Mouse (Mus musculus): ENCODE data around the gene Phf5a.

Phf5a gene

DNA sequence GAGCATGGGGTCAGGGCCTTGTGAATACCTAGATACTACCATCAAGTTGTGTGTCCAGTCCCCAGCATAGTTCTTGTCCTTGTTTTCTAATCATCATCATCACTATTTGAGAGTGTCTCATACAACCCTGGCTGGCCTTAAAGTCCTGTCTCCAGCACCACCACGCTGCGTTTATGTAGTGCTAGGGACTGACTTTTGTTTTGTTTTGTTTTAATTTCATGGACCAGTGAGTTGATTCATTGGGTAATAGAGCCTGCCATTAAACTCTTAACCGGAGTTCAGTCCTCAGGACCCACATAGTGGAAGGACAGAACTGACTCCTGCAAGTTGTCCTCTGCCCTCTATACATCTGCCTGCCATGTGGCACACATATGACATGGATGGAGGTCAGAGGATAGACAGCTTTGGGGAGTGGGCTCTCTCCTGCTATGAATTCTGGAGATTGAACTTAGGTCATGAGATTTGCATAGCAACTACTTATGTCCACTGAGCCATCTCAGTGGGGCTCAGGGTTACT lies 13.8 kb upstream of the Phf5a start:
- no peak for DNase-seq (ENCODE audit: low read depth)

DNA sequence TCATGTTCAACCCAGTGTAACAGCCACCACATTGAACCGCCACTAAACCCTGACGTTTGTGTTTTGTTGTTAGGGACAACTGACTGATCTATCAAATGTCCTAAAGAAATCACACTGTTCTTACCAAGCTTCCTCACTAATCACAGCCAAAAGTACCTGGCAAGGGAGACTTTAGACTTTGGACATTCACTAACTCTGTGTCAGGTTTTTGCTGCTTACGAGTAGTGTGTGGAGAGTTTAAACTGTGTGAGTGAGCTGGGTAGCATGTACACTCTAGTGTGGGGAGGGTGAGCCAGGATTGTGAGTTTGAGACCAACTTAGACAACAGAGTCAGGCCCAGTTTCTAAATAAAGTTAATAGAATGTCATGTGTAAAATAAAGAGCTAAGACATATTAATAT lies 10.6 kb upstream of the Phf5a start:
- DNase-seq (ENCODE audit: low read depth): no peak

DNA sequence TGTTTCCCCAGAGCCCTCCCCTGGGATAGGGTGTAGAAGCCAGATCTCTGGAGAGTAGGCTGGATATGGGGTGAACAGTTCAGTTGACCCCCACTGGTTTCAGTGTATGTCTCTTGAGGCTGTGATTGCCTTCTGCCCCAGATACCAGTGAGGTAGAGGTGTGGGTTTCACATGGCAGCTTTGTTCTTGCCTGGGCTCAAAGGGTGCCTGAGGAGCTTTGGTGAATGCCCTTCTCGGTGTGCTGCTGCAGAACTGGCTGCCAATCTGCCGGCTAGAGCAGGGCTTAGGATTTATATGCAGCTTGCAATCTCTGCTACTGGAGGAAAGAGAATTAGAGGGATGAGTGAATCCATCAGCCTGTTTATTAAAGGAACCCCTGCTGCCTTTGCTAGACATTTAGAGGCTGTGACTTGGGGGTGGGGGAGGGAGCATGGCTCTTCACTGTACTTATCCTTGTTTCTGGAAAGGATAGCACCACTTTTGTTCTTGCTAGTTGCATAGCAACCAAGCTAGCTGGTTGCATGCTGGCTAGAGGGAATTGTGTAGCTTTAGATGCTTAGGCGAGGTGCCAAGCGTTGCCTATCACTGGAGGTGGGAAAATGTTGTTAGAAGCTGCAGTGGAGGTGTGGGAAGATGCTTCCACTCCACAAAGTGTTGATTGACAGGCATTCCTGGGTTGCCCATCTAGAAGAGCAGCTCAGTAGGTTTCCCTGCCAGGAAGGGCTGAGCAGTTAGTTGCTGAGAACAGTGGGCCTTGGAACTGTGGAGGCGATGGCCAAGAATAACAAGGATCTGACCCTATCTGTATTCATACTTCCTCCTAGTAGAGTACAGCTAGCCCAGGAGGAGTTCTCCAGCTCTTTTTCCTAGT lies 8.1 kb upstream of the Phf5a start:
- no peak for DNase-seq (ENCODE audit: low read depth)

DNA sequence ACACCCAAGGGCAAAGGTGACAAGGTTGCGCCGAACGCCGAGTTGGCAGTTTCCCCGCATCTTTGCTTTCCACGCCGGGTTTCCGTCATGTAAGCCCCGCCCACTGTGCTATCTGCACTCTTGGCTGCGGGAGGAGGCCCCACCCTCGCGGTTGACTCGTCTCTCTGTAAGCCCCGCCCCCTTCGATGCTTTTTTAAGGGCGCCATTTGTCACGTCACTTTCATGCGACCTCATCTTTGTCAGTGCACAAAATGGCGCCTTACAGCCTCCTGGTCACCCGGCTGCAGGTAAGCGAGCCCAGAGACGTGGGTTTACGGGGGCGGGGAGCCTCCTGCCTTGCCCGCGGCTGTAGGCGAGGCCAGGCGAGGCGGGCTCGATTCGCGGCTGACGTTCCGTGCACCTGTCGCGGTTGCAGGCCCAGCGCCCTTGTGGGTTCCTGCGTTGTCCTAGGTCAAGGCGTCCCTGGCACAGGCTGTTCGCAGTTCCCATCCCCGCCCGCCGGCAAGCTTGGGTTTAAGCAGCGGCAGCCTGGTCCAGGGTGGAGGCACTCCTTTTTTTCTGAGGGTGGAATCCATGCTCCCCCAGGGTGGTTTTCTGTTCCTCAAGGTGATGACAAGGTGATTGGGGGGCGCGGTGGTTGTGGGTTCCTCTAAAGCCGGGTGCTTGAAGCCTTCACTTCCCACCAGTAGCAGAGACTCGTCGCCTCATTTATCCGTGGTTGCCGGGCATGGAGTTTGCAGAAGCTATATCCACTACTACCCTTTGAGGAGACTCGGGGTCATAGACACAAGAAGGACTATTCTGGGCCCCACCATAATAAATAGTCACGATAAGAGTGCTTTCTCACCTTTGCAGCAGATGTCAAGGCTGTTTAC lies 788 bp upstream of the Phf5a start, which contains the start of gene Aco2:
Aco2 (plus strand) TSS at position 48 of the 875 bp plus-strand sequence.
- peak; percentile 100 for DNase-seq (ENCODE audit: low read depth)

GRCm38 (mm10) chr15:81869985-81870384 lies 1.7 kb downstream of the Phf5a start:
- DNase-seq (ENCODE audit: low read depth): peak; percentile 65

DNA sequence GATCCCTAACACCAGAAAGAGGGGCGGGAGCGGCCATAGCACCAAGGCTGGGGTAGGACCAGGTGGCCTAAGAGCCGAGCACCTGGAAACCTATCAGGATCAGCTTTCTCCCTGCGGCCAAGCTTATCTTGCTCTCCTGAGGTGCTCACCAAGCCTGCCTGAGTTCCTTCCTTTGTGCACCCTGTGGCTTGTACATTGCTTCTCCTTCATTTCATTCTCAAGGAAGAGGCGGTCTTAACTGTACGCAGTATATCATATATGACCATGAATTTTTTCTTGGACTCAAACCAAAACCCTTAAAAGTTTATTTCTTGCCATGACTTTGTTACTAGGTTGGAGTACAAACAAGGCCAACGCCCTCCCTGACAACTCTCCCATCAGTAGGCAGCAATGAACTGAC lies 7.5 kb downstream of the Phf5a start:
- DNase-seq (ENCODE audit: low read depth): no peak

DNA sequence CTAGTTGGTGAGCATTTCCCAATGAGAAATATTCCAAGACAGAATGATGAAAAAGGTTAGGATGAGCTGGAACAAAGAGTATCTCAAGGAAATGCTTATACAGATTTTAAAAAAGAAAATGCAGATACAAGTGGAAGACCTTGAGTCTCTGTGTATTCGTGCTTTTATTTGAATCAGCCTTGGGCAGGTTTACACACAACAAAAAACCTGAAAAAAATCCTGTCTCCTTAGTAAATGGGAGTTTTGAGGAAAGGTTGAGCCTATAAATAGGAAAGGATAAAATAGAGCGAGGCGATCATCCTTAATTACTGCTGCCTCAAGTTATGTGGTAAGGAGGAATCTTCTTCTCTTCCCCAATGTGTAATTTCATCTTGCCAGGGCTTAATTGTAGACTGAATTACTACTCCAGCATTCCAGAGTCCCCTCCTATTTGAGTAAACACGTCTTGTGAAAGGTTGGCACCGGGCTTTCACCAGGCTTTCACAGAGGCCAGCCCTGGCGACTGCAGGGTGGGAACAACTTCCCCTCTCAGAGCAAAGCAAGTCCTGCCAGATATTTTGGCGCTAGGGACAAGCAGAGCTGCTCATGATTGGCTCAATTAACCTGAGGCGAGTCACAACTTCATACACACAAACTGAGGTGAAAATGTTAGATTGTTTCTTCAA lies 11.1 kb downstream of the Phf5a start:
- DNase-seq (ENCODE audit: low read depth): no peak

- DNase-seq (ENCODE audit: low read depth): peak; percentile 50
These were observed 12.1 kb downstream of the Phf5a start for GRCm38 (mm10) chr15:81859330-81860255.

- peak; percentile 44 for DNase-seq (ENCODE audit: low read depth)
These were observed 13.0 kb downstream of the Phf5a start, which contains the start of gene Tob2 for GRCm38 (mm10) chr15:81858517-81859329. Tob2 (minus strand) TSS chr15:81858796.

DNA sequence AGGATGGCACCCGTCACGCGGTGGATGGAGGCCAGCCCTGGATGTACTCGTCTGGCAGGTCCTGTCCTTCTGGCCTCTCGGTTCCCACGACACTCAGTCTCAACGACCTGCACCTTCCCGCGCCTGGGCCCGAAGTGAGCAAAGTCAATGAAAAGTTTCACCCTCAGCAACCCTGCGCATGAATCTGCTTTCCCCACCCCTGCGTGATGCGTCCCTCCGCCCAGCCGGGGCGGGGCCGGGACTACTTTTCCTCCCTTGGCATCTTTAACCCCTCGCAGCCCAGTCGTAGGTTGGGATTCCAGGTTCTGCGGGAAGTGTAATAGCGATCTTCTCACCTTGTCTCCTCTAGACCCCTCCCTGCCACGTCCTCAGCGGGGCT lies 13.6 kb downstream of the Phf5a start:
- peak; percentile 79 for DNase-seq (ENCODE audit: low read depth)

DNA sequence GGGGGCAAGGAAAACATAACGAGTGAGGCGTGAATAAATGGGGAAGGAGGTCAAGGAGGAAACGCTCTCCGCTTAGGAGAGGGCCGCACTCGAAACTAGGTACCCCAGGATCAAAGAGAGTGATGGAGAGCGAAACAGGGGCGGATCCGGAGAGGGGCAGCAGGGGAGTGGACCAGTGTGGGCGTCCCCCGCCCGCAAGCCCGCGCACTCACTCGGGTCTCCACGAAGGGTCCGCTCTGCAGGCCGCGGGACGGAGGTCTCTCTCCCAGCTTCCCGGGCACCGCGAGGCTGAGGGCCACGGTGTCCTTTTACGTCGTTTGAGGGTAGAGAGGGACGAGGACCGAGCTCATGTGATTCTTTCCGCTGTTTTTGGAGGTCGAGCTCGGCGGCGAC lies 14.0 kb downstream of the Phf5a start:
- DNase-seq (ENCODE audit: low read depth): no peak

- no peak for DNase-seq (ENCODE audit: low read depth)
These were observed 14.6 kb downstream of the Phf5a start for GRCm38 (mm10) chr15:81856938-81857723.

DNA sequence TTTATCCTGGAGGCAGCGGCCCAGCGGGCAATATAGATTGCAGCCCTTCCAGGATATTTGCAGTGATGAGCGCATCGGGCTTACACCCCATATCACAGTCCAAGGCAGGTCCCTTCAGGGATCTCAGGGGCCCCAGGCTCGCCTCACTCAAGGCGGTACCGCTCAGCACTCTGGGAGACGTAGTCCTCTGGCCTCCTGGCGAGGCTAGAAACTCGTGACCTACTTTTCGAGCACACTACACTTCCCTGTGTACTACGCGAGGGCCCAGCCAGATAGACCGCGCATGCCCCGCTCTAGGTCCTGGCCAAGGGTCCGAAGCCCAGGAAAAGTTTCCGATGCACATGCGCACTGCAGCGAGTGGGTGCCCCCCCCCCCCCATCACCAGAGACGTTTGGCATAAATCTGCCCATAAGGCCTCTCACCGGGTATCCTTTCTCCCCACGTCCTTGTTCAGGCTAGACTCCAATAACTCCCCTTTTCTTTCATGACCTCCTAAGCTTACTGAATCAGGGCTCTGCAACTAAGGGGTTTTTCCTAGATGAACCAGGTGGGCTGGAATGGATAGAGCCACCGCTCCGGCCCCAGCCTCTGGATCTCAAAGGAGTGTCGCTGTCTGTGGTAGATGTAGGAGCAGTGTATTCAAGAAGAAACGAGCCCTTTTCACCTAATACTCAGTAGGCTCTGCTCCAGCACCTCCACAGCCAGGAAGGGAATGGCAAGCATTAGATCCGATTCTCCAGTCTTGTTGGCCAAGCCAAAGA lies 15.5 kb downstream of the Phf5a start:
- peak; percentile 86 for DNase-seq (ENCODE audit: low read depth)

DNA sequence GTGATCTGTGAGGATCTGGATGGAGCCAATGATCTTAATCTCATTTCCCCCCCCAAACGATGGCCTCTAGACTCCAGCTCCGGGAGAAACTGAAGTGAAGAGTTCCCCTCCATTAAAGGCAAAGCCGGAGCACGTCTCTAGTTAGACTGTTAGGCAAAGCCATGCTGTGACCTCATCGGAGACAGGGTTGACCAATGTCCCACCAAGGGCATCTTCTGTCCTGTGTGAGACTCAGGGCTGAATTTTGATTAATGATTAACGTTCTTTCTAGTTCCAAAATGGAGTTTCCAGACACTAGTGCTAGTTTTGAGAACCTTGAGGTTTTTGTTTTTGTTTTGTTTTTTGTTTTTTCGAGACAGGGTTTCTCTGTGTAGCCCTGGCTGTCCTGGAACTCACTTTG lies 18.6 kb downstream of the Phf5a start:
- no peak for DNase-seq (ENCODE audit: low read depth)

GRCm38 (mm10) chr15:81852411-81853000 lies 19.2 kb downstream of the Phf5a start:
- DNase-seq (ENCODE audit: low read depth): no peak

- DNase-seq (ENCODE audit: low read depth): no peak
These were observed 20.3 kb downstream of the Phf5a start for GRCm38 (mm10) chr15:81851375-81851774.

- DNase-seq (ENCODE audit: low read depth): no peak
These were observed 21.0 kb downstream of the Phf5a start for GRCm38 (mm10) chr15:81850718-81851117.

DNA sequence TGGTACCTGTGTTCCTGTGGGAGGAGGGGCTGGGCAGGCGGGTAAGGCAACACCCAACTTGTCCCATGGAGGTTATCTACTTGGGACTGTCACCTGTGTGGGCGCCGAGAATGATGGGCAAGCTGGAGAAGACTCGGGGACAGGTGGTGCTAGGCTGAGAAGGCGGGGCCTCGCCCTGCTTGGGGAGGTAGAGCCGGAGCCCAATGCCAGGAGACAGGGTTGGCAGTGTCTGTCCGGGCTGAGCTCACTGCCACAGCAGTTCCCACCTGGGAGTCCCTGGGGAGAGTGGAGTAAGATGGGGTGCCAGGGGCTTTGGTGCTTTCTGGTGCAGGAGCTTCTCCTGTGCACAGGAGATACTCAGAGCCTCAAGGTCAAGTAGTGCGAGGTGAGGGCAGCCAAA lies 22.6 kb downstream of the Phf5a start:
- no peak for DNase-seq (ENCODE audit: low read depth)

All from c-Kit-positive CD71-positive TER-119-negative erythroid progenitor cells, embryonic 14.5 days (primary cell).